Mouse (Mus musculus): ENCODE measurements around the gene Agt. TPM values are rescaled to one million over a fixed set of nuclear protein-coding genes. Genes with fewer than 3 reads are reported as not detected.

Gene Agt
- total RNA-seq, 1 experiment from 2014 or later = 1.7 TPM

Other genes starting within 250 kb of the Agt start
- 4.7 and 7.6 TPM in 2 replicates for gene Pgbd5, start 130.0 kb downstream of the Agt start, total RNA-seq (2021)
- gene Cog2, start 48.9 kb downstream of the Agt start, total RNA-seq (2021) = 37.2 and 50.2 TPM in 2 replicates
- gene Capn9, start 6.4 kb upstream of the Agt start, total RNA-seq (2021) = 0.91 TPM in 1 of 2 replicates, not detected in the other
- 41.0 and 46.1 TPM in 2 replicates for gene 2310022B05Rik, start 93.7 kb upstream of the Agt start, total RNA-seq (2021)
- 44.7 and 55.0 TPM in 2 replicates for gene Ttc13, start 152.3 kb upstream of the Agt start, total RNA-seq (2021)
- gene Arv1, start 152.4 kb upstream of the Agt start, total RNA-seq (2021) = 13.8 and 14.6 TPM in 2 replicates
- 0.24 TPM in 1 of 2 replicates, not detected in the other for gene Fam89a, start 182.1 kb upstream of the Agt start, total RNA-seq (2021)
- gene Trim67, start 223.4 kb upstream of the Agt start, total RNA-seq (2021) = 2.2 and 3.0 TPM in 2 replicates